Comparison of ENCODE assay signal across 19 mouse cellular contexts in the genomic region with DNA sequence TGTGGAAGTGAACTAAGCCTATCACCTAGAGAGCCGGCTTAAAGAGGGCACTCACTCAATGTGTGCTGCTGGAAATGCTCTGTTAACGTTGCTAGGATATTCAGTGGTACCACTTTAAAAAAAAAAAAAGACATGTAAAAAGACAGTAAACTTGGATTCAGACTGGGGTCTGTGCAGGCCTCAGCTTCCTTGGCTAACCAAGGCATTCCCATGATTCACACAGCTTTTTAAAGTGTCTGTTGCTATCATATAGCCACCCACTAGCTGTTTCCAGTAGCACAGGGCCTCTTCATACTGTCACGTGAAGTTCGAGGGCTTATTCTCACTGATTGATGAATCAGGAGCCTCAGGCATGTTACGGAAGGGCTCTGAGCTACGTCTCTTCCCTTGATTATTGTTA. TPM values are rescaled to one million over a fixed set of nuclear protein-coding genes. Genes with fewer than 3 reads are reported as not detected.
A peak's percentile ranks its signal among the peaks of the same experiment; 100 is the strongest.
DNase-seq lines count a peak whose midpoint lies in the region; ATAC-seq and TF ChIP-seq lines count a peak whose summit lies in the region.
"Had no signal": no experiment of that assay in that cellular context is flagged by ENCODE, and none has a peak within 500 bp of the region (broad histone marks: within the 10 kb centered on the region; RNA-seq: fewer than 3 reads in every experiment).

No protein-coding gene starts in this region.

- no peak overlapping the region for H3K4me3 ChIP-seq in intestine, embryonic 14.5 days (ENCODE audit: low read depth, low read length)
- H3K4me3 ChIP-seq in intestine, postnatal 0 days (ENCODE audit: low read depth, low read length), result no peak overlapping the region
- H3K4me3 ChIP-seq in intestine, embryonic 16.5 days (ENCODE audit: low read length), result no peak overlapping the region
- no peak overlapping the region for H3K4me3 ChIP-seq in stomach, embryonic 16.5 days (replicated peaks; ENCODE audit: low read length)
- H3K4me3 ChIP-seq: forebrain, embryonic 10.5 days; liver, embryonic 12.5 days; midbrain, embryonic 15.5 days had no signal

- WGBS in intestine, embryonic 14.5 days, result 44% methylated on average over 6 of the region's 6 CpGs
- 56% methylated on average over 6 of the region's 6 CpGs for WGBS in intestine, postnatal 0 days
- 61% methylated on average over 6 of the region's 6 CpGs for WGBS in intestine, embryonic 16.5 days
- WGBS in stomach, embryonic 16.5 days, result 52% methylated on average over 6 of the region's 6 CpGs

- intact Hi-C loops in left cerebral cortex, postnatal 10 days (cut with DNase I), result no loop called here

- H3K4me1 ChIP-seq in intestine, embryonic 14.5 days (replicated peaks; ENCODE audit: control insufficient read depth, insufficient read depth, low read length), result peaks cover 34% of the 10 kb centered on the region
- H3K4me1 ChIP-seq in intestine, postnatal 0 days (replicated peaks; ENCODE audit: control insufficient read depth, insufficient read depth, low read length), result peaks cover 24% of the 10 kb centered on the region
- peaks cover 27% of the 10 kb centered on the region for H3K4me1 ChIP-seq in intestine, embryonic 16.5 days (ENCODE audit: control insufficient read depth, insufficient read depth, low read length)
- peaks cover 55% of the 10 kb centered on the region for H3K4me1 ChIP-seq in stomach, embryonic 16.5 days (ENCODE audit: control insufficient read depth, insufficient read depth, low read length)

- H3K9me3 ChIP-seq in intestine, embryonic 14.5 days (ENCODE audit: control insufficient read depth, low read length), result no peaks in the 10 kb centered on the region
- H3K9me3 ChIP-seq in intestine, postnatal 0 days (ENCODE audit: control insufficient read depth), result no peaks in the 10 kb centered on the region
- no peaks in the 10 kb centered on the region for H3K9me3 ChIP-seq in intestine, embryonic 16.5 days (ENCODE audit: control insufficient read depth, low read length)
- no peaks in the 10 kb centered on the region for H3K9me3 ChIP-seq in stomach, embryonic 16.5 days (replicated peaks; ENCODE audit: control insufficient read depth, low read length)
- H3K9me3 ChIP-seq: forebrain, embryonic 10.5 days; G1E; liver, embryonic 12.5 days; midbrain, embryonic 15.5 days had no signal

- no peak for ATAC-seq in intestine, embryonic 14.5 days (replicated peaks; ENCODE audit: low FRiP score, low TSS enrichment, low read depth)
- no peak for ATAC-seq in intestine, postnatal 0 days
- no peak for ATAC-seq in intestine, embryonic 16.5 days
- ATAC-seq in stomach, embryonic 16.5 days (ENCODE audit: insufficient read depth, low FRiP score), result no peak
- ATAC-seq in granulocyte monocyte progenitor cell, adult 5-6 weeks (replicated peaks; ENCODE audit: poor library complexity, severe bottlenecking), result no peak
- ATAC-seq: liver, embryonic 12.5 days; midbrain, embryonic 15.5 days had no signal

- no peaks in the 10 kb centered on the region for H3K27me3 ChIP-seq in intestine, embryonic 14.5 days (replicated peaks; ENCODE audit: control insufficient read depth, insufficient read depth, low read length)
- no peaks in the 10 kb centered on the region for H3K27me3 ChIP-seq in intestine, postnatal 0 days (replicated peaks; ENCODE audit: control insufficient read depth, insufficient read depth, low read length)
- H3K27me3 ChIP-seq in intestine, embryonic 16.5 days (replicated peaks; ENCODE audit: control insufficient read depth, insufficient read depth, low read length), result no peaks in the 10 kb centered on the region
- H3K27me3 ChIP-seq in stomach, embryonic 16.5 days (ENCODE audit: control insufficient read depth, insufficient read depth, low read length), result no peaks in the 10 kb centered on the region
- H3K27me3 ChIP-seq: midbrain, embryonic 15.5 days had no signal

- TF ChIP-seq CTCF in intestine, postnatal 0 days (IDR thresholded peaks at IDR 0.05; ENCODE audit: low read depth), result no peak

- no peak for DNase-seq in intestine, embryonic 14.5 days (ENCODE audit: low spot score)
- peak; percentile 35 for DNase-seq in lung, postnatal 36 days
- DNase-seq in lung, postnatal 4 days, result no peak
- DNase-seq in left cerebral cortex, postnatal 10 days (ENCODE audit: extremely low spot score in 1 of 2, low spot score in 2 of 2), result no peak
- DNase-seq: adrenal gland, adult 8-10 months; embryo, embryonic 11 days; heart, adult 18-20 months; heart, postnatal 10 days; kidney, adult 2 months; right cerebral cortex, postnatal 14 days had no signal

- H3K9ac ChIP-seq in intestine, embryonic 14.5 days (ENCODE audit: low read length), result no peak overlapping the region
- H3K9ac ChIP-seq in intestine, postnatal 0 days (ENCODE audit: low read depth, low read length), result no peak overlapping the region
- no peak overlapping the region for H3K9ac ChIP-seq in intestine, embryonic 16.5 days (ENCODE audit: low read depth, low read length)
- H3K9ac ChIP-seq in stomach, embryonic 16.5 days (ENCODE audit: low read length), result 0 out of 2 replicates have a peak overlapping the region, but pooled peaks have one; percentile 12
- H3K9ac ChIP-seq: hindbrain, embryonic 14.5 days; liver, embryonic 12.5 days; midbrain, embryonic 15.5 days had no signal

- H3K4me2 ChIP-seq in intestine, embryonic 14.5 days (ENCODE audit: low read length), result no peak overlapping the region
- H3K4me2 ChIP-seq in intestine, postnatal 0 days (replicated peaks; ENCODE audit: low read depth), result no peak overlapping the region
- no peak overlapping the region for H3K4me2 ChIP-seq in intestine, embryonic 16.5 days (ENCODE audit: low read depth, low read length)
- H3K4me2 ChIP-seq in stomach, embryonic 16.5 days (ENCODE audit: low read depth, low read length), result no peak overlapping the region
- H3K4me2 ChIP-seq: hindbrain, embryonic 14.5 days; liver, embryonic 12.5 days; midbrain, embryonic 15.5 days had no signal

- H3K36me3 ChIP-seq in intestine, embryonic 14.5 days (ENCODE audit: control insufficient read depth, insufficient read depth, low read length), result no peaks in the 10 kb centered on the region
- no peaks in the 10 kb centered on the region for H3K36me3 ChIP-seq in intestine, postnatal 0 days (ENCODE audit: control insufficient read depth, insufficient read depth)
- H3K36me3 ChIP-seq in intestine, embryonic 16.5 days (ENCODE audit: control insufficient read depth, insufficient read depth, low read length), result no peaks in the 10 kb centered on the region
- H3K36me3 ChIP-seq in stomach, embryonic 16.5 days (ENCODE audit: control insufficient read depth, insufficient read depth, low read length), result no peaks in the 10 kb centered on the region
- H3K36me3 ChIP-seq: forebrain, embryonic 10.5 days; G1E; liver, embryonic 12.5 days; midbrain, embryonic 15.5 days had no signal

- H3K27ac ChIP-seq in intestine, embryonic 14.5 days (ENCODE audit: low read depth), result peak overlapping the region; percentile 44; the same call in 1 of the 2 replicates
- H3K27ac ChIP-seq in intestine, postnatal 0 days (ENCODE audit: low read depth, low read length), result no peak overlapping the region
- peak overlapping the region; percentile 71; the same call in 1 of the 2 replicates for H3K27ac ChIP-seq in intestine, embryonic 16.5 days (ENCODE audit: low read length)
- peak overlapping the region; percentile 85 for H3K27ac ChIP-seq in stomach, embryonic 16.5 days (ENCODE audit: low read length)
- H3K27ac ChIP-seq: forebrain, embryonic 10.5 days; hindbrain, embryonic 14.5 days; liver, embryonic 12.5 days; midbrain, embryonic 15.5 days had no signal

RNA-seq across cellular contexts. Expression of gene Nfkbia, which starts 30.0 kb away (rescaled TPM):
- 75.3 and 80.3 TPM in 2 replicates for polyA plus RNA-seq in intestine, embryonic 14.5 days (2014; fragmentation: Nextera tagmentation; extraction: Ambion mirVana)
- polyA plus RNA-seq in intestine, postnatal 0 days (2015; fragmentation: Nextera tagmentation; extraction: Ambion mirVana), result 47.1 and 49.7 TPM in 2 replicates
- 75.5 and 83.8 TPM in 2 replicates for polyA plus RNA-seq in intestine, embryonic 16.5 days (2015; fragmentation: Nextera tagmentation; extraction: Ambion mirVana)
- polyA plus RNA-seq in stomach, embryonic 16.5 days (2015; fragmentation: Nextera tagmentation; extraction: Ambion mirVana), result 86.6 and 93.5 TPM in 2 replicates
- 10 to 100 TPM; 27.8 to 37.5 TPM for total RNA-seq in left cerebral cortex, postnatal 10 days (2021)
- 7.5 and 15.3 TPM in 2 replicates for total RNA-seq in granulocyte monocyte progenitor cell, adult 5-6 weeks (2014; fragmentation: Nextera tagmentation)
- 65.5 and 75.3 TPM in 2 replicates for total RNA-seq in granulocyte monocyte progenitor cell, adult 5-6 weeks (2017)
